Mouse (Mus musculus) left cerebral cortex, adult 8-10 months (tissue): Measurements from ENCODE around the gene Ceacam16. TPM values are rescaled to one million over a fixed set of nuclear protein-coding genes. Genes with fewer than 3 reads are reported as not detected.

Experiments used
- DNase-seq, 2 experiments: peaks; one replicate each; pipeline ENCODE4 v3.0.0; 2022; ENCODE audit warnings: low spot score in 2 of 2
- total RNA-seq, 4 experiments: library from RNA; stranded (reverse); gene quantifications; 2 replicates each; pipeline ENCODE4 v1.2.4; 2022

Ceacam16 gene
- total RNA-seq, 4 experiments from 2014 or later = not detected

- peak in 1 of 2 experiments; percentile 42 for DNase-seq
Measured at GRCm38 (mm10) chr7:19816224-19816771, 44.8 kb downstream of the Ceacam16 start.

- no peak for DNase-seq
Measured at GRCm38 (mm10) chr7:19815296-19816223, 45.5 kb downstream of the Ceacam16 start.

- DNase-seq = no peak
Measured at GRCm38 (mm10) chr7:19813579-19814122, 47.4 kb downstream of the Ceacam16 start.

DNA sequence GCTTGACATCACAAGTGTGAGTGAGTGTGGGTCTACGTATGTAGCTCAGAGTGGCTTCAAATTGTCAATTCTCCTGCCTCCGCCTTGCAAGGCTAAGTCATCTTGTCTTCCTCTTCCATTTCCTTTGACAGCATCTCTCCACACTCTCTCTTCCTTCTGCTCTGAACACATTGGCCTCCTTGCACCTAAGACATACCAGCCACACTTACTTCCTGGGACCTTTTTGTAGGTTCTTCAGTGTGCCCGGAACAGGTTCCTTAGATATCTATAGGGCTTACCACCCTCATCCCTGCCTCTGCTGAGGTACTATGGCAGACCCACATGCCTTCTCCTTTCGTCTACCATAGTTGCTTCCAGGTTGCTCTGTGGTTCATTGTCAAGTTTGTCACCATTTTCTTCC is 47.9 kb downstream of the Ceacam16 start:
- no peak for DNase-seq

DNA sequence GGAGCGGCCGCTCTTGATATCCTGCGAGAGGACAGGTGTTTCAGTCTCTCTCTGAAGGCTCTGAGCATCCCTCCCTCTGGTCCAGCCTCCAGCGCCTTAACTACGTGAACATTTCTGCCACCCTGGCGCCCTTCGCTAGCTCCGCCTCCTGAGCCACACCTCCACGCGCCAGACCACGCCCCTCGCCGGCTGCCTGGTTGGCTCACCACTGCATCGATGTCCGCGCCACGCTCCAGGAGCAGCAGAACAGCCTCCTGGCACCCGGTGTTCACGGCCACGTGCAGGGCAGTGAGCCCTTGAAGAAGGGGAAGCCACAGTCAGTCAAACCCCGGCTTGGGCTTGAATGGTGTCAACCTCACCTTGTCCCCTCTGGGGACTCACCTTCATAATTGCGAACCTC is 50.0 kb downstream of the Ceacam16 start:
- DNase-seq = no peak

- peak in 1 of 2 experiments; percentile 22 for DNase-seq
Measured at GRCm38 (mm10) chr7:19809369-19809768, 51.7 kb downstream of the Ceacam16 start.

- no peak for DNase-seq
Measured at GRCm38 (mm10) chr7:19806356-19806969, 54.6 kb downstream of the Ceacam16 start.

DNA sequence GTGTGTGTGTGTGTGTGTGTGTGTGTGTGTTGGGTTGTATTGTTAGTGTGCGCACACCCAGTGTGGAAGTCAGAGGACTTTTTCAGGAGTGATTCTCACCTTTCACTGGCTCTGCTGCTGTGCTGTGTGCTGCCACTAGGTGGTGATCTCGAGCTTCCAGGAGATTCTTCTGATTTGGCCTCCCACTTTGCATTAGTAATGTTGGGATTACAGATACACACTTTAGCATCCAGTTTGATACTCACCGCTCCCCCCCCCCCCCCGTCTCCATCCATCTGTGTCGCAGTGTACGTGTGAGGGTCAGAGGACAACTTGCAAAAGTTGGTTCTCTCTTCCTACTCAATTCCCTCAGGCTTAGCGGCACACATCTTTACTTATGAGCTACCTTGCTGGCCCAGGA is 58.1 kb downstream of the Ceacam16 start:
- peak in 1 of 2 experiments; percentile 73 for DNase-seq

Other genes starting within 250 kb of the Ceacam16 start
- 1 to 10 TPM; 5.6 to 7.2 (median 6.4) TPM for gene Relb, start 231.9 kb downstream of the Ceacam16 start, total RNA-seq
- 100 to 1,000 TPM; 145 to 171 (median 154) TPM for gene Clptm1, start 196.3 kb downstream of the Ceacam16 start, total RNA-seq
- gene Apoc2, start 183.4 kb downstream of the Ceacam16 start, total RNA-seq = not detected
- not detected for gene Gm44805, start 179.9 kb downstream of the Ceacam16 start, total RNA-seq
- under 1 TPM in 1 of 4 experiments, not detected in 3; 0.81 TPM for gene Apoc4, start 179.8 kb downstream of the Ceacam16 start, total RNA-seq
- gene Apoc1, start 168.6 kb downstream of the Ceacam16 start, total RNA-seq = 1 to 10 TPM; 3.4 to 6.2 (median 4.7) TPM
- 1,000 to 10,000 TPM; 1,704 to 2,821 (median 2,131) TPM for gene Apoe, start 162.1 kb downstream of the Ceacam16 start, total RNA-seq
- gene Tomm40, start 145.9 kb downstream of the Ceacam16 start, total RNA-seq = 100 to 1,000 TPM; 109 to 112 (median 111) TPM
- 1 to 10 TPM; 6.5 to 8.0 (median 7.4) TPM for gene Nectin2, start 110.8 kb downstream of the Ceacam16 start, total RNA-seq
- 10 to 100 TPM; 15.8 to 18.7 (median 17.1) TPM for gene Bcam, start 90.3 kb downstream of the Ceacam16 start, total RNA-seq
- gene Cblc, start 64.5 kb downstream of the Ceacam16 start, total RNA-seq = not detected
- 1 to 10 TPM in 2 of 4 experiments, under 1 TPM in 1, not detected in 1; 0.57 to 6.4 (median 2.9) TPM for gene Bcl3, start 38.5 kb downstream of the Ceacam16 start, total RNA-seq
- gene Gm19345, start 9.3 kb downstream of the Ceacam16 start, total RNA-seq = 1 to 10 TPM; 1.4 to 2.5 (median 2.0) TPM
- gene Ceacam19, start 26.7 kb upstream of the Ceacam16 start, total RNA-seq = not detected
- 10 to 100 TPM in 2 of 4 experiments, 1 to 10 TPM in 2; 7.0 to 12.4 (median 10.5) TPM for gene Pvr, start 59.9 kb upstream of the Ceacam16 start, total RNA-seq
- gene Igsf23, start 89.5 kb upstream of the Ceacam16 start, total RNA-seq = not detected
- not detected for gene Ceacam20, start 104.1 kb upstream of the Ceacam16 start, total RNA-seq
- gene Nlrp9b, start 130.2 kb upstream of the Ceacam16 start, total RNA-seq = not detected
- gene Vmn1r91, start 238.4 kb upstream of the Ceacam16 start, total RNA-seq = not detected